Mouse (Mus musculus) erythroblast, embryonic 14.5 days (primary cell): ENCODE data around the gene Cpsf3. TPM values are rescaled to one million over a fixed set of nuclear protein-coding genes. Genes with fewer than 3 reads are reported as not detected.

Source experiments
- H3K27me3 ChIP-seq: 2 replicates; pipeline ENCODE4 v1.6.1; 2012; ENCODE audit warnings: inconsistent platforms; ENCODE audit not compliant: control insufficient read depth
- H3K36me3 ChIP-seq: 2 replicates; pipeline ENCODE4 v1.6.1; 2012; ENCODE audit warnings: mild to moderate bottlenecking, inconsistent platforms; ENCODE audit not compliant: control insufficient read depth
- H3K4me1 ChIP-seq: 2 replicates; pipeline ENCODE4 v1.6.1; 2012; ENCODE audit warnings: inconsistent platforms; ENCODE audit not compliant: control insufficient read depth
- H3K4me3 ChIP-seq: replicated peaks from 2 replicates; pipeline ENCODE3; 2012; ENCODE audit warnings: moderate library complexity, mild to moderate bottlenecking, inconsistent platforms
- H3K9me3 ChIP-seq: 2 replicates; pipeline ENCODE4 v1.6.1; 2012; ENCODE audit warnings: low read length, inconsistent platforms, mixed read lengths; ENCODE audit not compliant: control insufficient read depth
- GATA1 ChIP-seq: IDR thresholded peaks from 2 replicates; pipeline ENCODE4 v1.6.1; 2012; ENCODE audit warnings: low read length, inconsistent platforms, mixed read lengths
- TAL1 ChIP-seq: IDR thresholded peaks from 3 replicates; pipeline ENCODE4 v1.6.1; 2012; ENCODE audit warnings: low read length, inconsistent platforms, mixed read lengths
- polyA plus RNA-seq: library from polyadenylated mRNA; stranded (reverse); fragments of >175 nt; gene quantifications from 2 replicates; pipeline ENCODE4 v1.2.3, GENCODE M21; 2012

Cpsf3 gene
- polyA plus RNA-seq, 1 experiment = 0.28 TPM

- H3K4me1 ChIP-seq = peaks cover 17% of the 10 kb centered on the region
- H3K36me3 ChIP-seq = peaks cover 68% of the 10 kb centered on the region
- TF ChIP-seq TAL1 = no peak
- no peak for TF ChIP-seq GATA1
- no peak overlapping the region for H3K4me3 ChIP-seq
- H3K27me3 ChIP-seq = no peaks in the 10 kb centered on the region
- H3K9me3 ChIP-seq = no peaks in the 10 kb centered on the region
Observed at GRCm38 (mm10) chr12:21312201-21312600, 27.0 kb downstream of the Cpsf3 start.

- no peaks in the 10 kb centered on the region for H3K27me3 ChIP-seq
Observed at GRCm38 (mm10) chr12:21315923-21316868, 31.0 kb downstream of the Cpsf3 start, which contains the start of gene Iah1. Gene Iah1, plus strand, starts transcription at chr12:21316389.

GRCm38 (mm10) chr12:21316869-21317265 lies 31.7 kb downstream of the Cpsf3 start:
- Histone ChIP-seq H3K27me3 (no peaks in the 10 kb centered on the region), H3K9me3 (no peaks in the 10 kb centered on the region), H3K36me3 (peaks cover 58% of the 10 kb centered on the region), H3K4me1 (peaks cover 19% of the 10 kb centered on the region), H3K4me3 (peak overlapping the region; percentile 70)
- no peak for TF ChIP-seq TAL1
- TF ChIP-seq GATA1 = no peak

More at GRCm38 (mm10) chr12:21315923-21316868, 31.0 kb downstream of the Cpsf3 start, which contains the start of gene Iah1:
- Histone ChIP-seq H3K9me3 (no peaks in the 10 kb centered on the region), H3K4me1 (peaks cover 19% of the 10 kb centered on the region), H3K36me3 (peaks cover 58% of the 10 kb centered on the region), H3K4me3 (peak within 1 kb of the TSS; percentile 70)
- no peak for TF ChIP-seq TAL1
- no peak for TF ChIP-seq GATA1

GRCm38 (mm10) chr12:21318143-21318895 lies 33.1 kb downstream of the Cpsf3 start:
- TF ChIP-seq TAL1 = no peak
- no peak for TF ChIP-seq GATA1
- H3K4me3 ChIP-seq = no peak overlapping the region
- peaks cover 60% of the 10 kb centered on the region for H3K36me3 ChIP-seq
- no peaks in the 10 kb centered on the region for H3K27me3 ChIP-seq
- peaks cover 19% of the 10 kb centered on the region for H3K4me1 ChIP-seq
- no peaks in the 10 kb centered on the region for H3K9me3 ChIP-seq

- Histone ChIP-seq H3K27me3 (no peaks in the 10 kb centered on the region), H3K36me3 (peaks cover 62% of the 10 kb centered on the region), H3K4me1 (peaks cover 19% of the 10 kb centered on the region), H3K9me3 (no peaks in the 10 kb centered on the region), H3K4me3 (no peak overlapping the region)
- TF ChIP-seq TAL1 = no peak
- no peak for TF ChIP-seq GATA1
Observed at GRCm38 (mm10) chr12:21320317-21320716, 35.1 kb downstream of the Cpsf3 start.

GRCm38 (mm10) chr12:21321170-21321569 lies 36.0 kb downstream of the Cpsf3 start:
- Histone ChIP-seq H3K4me3 (no peak overlapping the region), H3K27me3 (no peaks in the 10 kb centered on the region), H3K9me3 (no peaks in the 10 kb centered on the region), H3K36me3 (peaks cover 69% of the 10 kb centered on the region), H3K4me1 (peaks cover 12% of the 10 kb centered on the region)
- TF ChIP-seq TAL1 = no peak
- TF ChIP-seq GATA1 = no peak

- Histone ChIP-seq H3K27me3 (no peaks in the 10 kb centered on the region), H3K4me3 (no peak overlapping the region), H3K36me3 (peaks cover 79% of the 10 kb centered on the region), H3K4me1 (peaks cover under 1% of the 10 kb centered on the region), H3K9me3 (no peaks in the 10 kb centered on the region)
- TF ChIP-seq GATA1 (no peak), TAL1 (no peak)
Observed at GRCm38 (mm10) chr12:21322296-21322695, 37.1 kb downstream of the Cpsf3 start.

GRCm38 (mm10) chr12:21322856-21323255 lies 37.7 kb downstream of the Cpsf3 start:
- TF ChIP-seq GATA1 = no peak
- TF ChIP-seq TAL1 = no peak
- Histone ChIP-seq H3K9me3 (no peaks in the 10 kb centered on the region), H3K4me1 (no peaks in the 10 kb centered on the region; the same call in 1 of the 2 replicates), H3K36me3 (peaks cover 84% of the 10 kb centered on the region), H3K4me3 (no peak overlapping the region), H3K27me3 (no peaks in the 10 kb centered on the region)

- peaks cover 87% of the 10 kb centered on the region for H3K36me3 ChIP-seq
- no peak overlapping the region for H3K4me3 ChIP-seq
- H3K9me3 ChIP-seq = no peaks in the 10 kb centered on the region
- no peaks in the 10 kb centered on the region for H3K27me3 ChIP-seq
- no peak for TF ChIP-seq GATA1
- TF ChIP-seq TAL1 = no peak
- H3K4me1 ChIP-seq = no peaks in the 10 kb centered on the region; the same call in 1 of the 2 replicates
Observed at GRCm38 (mm10) chr12:21324101-21324500, 38.9 kb downstream of the Cpsf3 start.
